Mouse (Mus musculus): ENCODE results near the gene Sh3rf3. TPM values are rescaled to one million over a fixed set of nuclear protein-coding genes. Genes with fewer than 3 reads are reported as not detected.

Sh3rf3 gene
- total RNA-seq (2023): not detected in 4 replicates

GRCm38 (mm10) chr10:58813081-58813800, at the start of gene Sh3rf3:
TSS of gene Sh3rf3 (plus strand) at chr10:58813359.

Other genes with a start within 250 kb of the Sh3rf3 start
- gene Edar, start 137.7 kb upstream of the Sh3rf3 start, total RNA-seq (2023): not detected in 4 replicates
- gene Gm17542, start 95.1 kb upstream of the Sh3rf3 start, total RNA-seq (2023): not detected in 4 replicates

Data from B cell, adult 62 days (primary cell).